In the genomic region with DNA sequence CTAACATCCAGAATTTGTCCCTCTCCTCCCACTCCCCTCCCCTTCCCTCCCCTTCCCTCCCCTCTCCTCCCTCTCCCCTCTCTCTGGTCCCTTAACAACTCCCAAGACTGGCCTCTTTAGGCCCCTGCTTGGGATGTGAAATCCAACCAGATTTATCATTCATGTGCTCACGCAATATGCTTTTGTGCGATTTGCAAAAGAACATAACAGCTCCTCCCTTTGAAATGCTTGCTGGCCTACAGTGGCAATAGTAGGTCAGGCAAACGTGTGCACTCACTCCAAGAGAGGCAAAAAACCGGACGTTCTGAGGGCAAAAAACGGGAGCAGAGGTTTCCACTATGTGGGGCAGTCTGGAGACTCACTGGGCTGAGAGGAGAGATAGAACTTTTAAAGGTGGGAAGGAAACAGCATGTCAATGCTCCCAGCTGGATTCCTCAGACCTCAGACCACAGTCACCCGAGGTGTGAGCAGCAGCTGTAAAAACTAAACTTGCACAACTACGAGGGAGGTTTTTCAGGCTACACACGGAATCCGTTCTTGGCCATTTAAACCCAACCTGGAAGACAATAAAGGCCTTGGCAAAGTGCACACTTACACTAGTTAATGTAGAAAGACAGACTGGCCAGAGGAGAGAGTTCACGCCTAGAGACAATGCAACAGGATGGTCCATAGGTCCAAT, we compare ENCODE assay signal across 8 mouse cellular contexts. TPM values are rescaled to one million over a fixed set of nuclear protein-coding genes. Genes with fewer than 3 reads are reported as not detected.
DNase-seq lines count a peak whose midpoint lies in the region; ATAC-seq and TF ChIP-seq lines count a peak whose summit lies in the region.

No protein-coding gene starts in this region.

- no peak for TF ChIP-seq POLR2A in kidney, adult 2 months (IDR thresholded peaks at IDR 0.05; ENCODE audit: low read depth, low read length)
- no peak for TF ChIP-seq POLR2A in bone marrow macrophage, adult 2 months (IDR thresholded peaks at IDR 0.05; ENCODE audit: borderline replicate concordance, low read depth, low read length)

- ATAC-seq in hindbrain, embryonic 16.5 days, result no peak; the same call in 1 of the 2 replicates
- ATAC-seq in midbrain, embryonic 13.5 days, result no peak

- H3K4me3 ChIP-seq in kidney, adult 2 months (ENCODE audit: insufficient read depth, low read depth, low read length), result peak overlapping the region; percentile 62
- peak overlapping the region; percentile 68 for H3K4me3 ChIP-seq in bone marrow macrophage, adult 2 months (ENCODE audit: insufficient read depth, low read length)
- peak overlapping the region; percentile 89 for H3K4me3 ChIP-seq in hindbrain, embryonic 16.5 days (ENCODE audit: low read length)
- H3K4me3 ChIP-seq in midbrain, embryonic 13.5 days (replicated peaks), result peak overlapping the region; percentile 74

- WGBS in kidney, adult 2 months, result 49% methylated on average over 11 of the region's 11 CpGs
- 27% methylated on average over 11 of the region's 11 CpGs for WGBS in hindbrain, embryonic 16.5 days
- WGBS in midbrain, embryonic 13.5 days, result 28% methylated on average over 11 of the region's 11 CpGs

- peak overlapping the region; percentile 98 for H3K4me2 ChIP-seq in hindbrain, embryonic 16.5 days (ENCODE audit: low read length)
- peak overlapping the region; percentile 95 for H3K4me2 ChIP-seq in midbrain, embryonic 13.5 days (replicated peaks)

- H3K4me1 ChIP-seq in kidney, adult 2 months (ENCODE audit: control insufficient read depth, insufficient read depth, low read length), result peaks cover 4% of the 10 kb centered on the region; the same call in 1 of the 2 replicates
- peaks cover 30% of the 10 kb centered on the region for H3K4me1 ChIP-seq in bone marrow macrophage, adult 2 months (ENCODE audit: control insufficient read depth, insufficient read depth, low read length)
- peaks cover 16% of the 10 kb centered on the region for H3K4me1 ChIP-seq in hindbrain, embryonic 16.5 days (ENCODE audit: control insufficient read depth, insufficient read depth, low read depth, low read length)
- peaks cover 26% of the 10 kb centered on the region for H3K4me1 ChIP-seq in midbrain, embryonic 13.5 days (replicated peaks)

- H3K27me3 ChIP-seq in kidney, adult 2 months (replicated peaks; ENCODE audit: control insufficient read depth, insufficient read depth, low read length), result no peaks in the 10 kb centered on the region
- H3K27me3 ChIP-seq in hindbrain, embryonic 16.5 days (replicated peaks; ENCODE audit: control insufficient read depth, insufficient read depth, low read length), result no peaks in the 10 kb centered on the region
- H3K27me3 ChIP-seq in midbrain, embryonic 13.5 days, result peaks cover 18% of the 10 kb centered on the region

- peak overlapping the region; percentile 83; the same call in 1 of the 2 replicates for H3K9ac ChIP-seq in hindbrain, embryonic 16.5 days (ENCODE audit: low read depth, low read length)
- peak overlapping the region; percentile 85; the same call in 1 of the 2 replicates for H3K9ac ChIP-seq in midbrain, embryonic 13.5 days (replicated peaks)

- no peak for TF ChIP-seq CTCF in kidney, adult 2 months (conservative IDR thresholded peaks at IDR 0.05; ENCODE audit: insufficient read depth, insufficient read length, low read depth, low read length)
- TF ChIP-seq CTCF in bone marrow macrophage, adult 2 months (IDR thresholded peaks at IDR 0.05; ENCODE audit: low read depth, low read length), result no peak

- 0 out of 2 replicates have a peak overlapping the region, but pooled peaks have one; percentile 11 for H3K27ac ChIP-seq in kidney, adult 2 months (ENCODE audit: insufficient read depth, low read depth, low read length)
- no peak overlapping the region for H3K27ac ChIP-seq in bone marrow macrophage, adult 2 months (ENCODE audit: insufficient read depth, low read depth, low read length)
- peak overlapping the region; percentile 11; the same call in 1 of the 2 replicates for H3K27ac ChIP-seq in hindbrain, embryonic 16.5 days (ENCODE audit: low read depth, low read length)
- H3K27ac ChIP-seq in midbrain, embryonic 13.5 days, result no peak overlapping the region

- no peak for DNase-seq in kidney, adult 2 months
- no peak for DNase-seq in kidney, adult 9 months
- DNase-seq in natural killer cell, adult 2 months (ENCODE audit: low spot score in 2 of 2), result no peak
- no peak for DNase-seq in thymus, postnatal 0 days (ENCODE audit: low spot score)
- DNase-seq in gastrocnemius, adult 18-20 months (ENCODE audit: low spot score), result no peak

- H3K36me3 ChIP-seq in kidney, adult 2 months (ENCODE audit: control insufficient read depth, insufficient read depth, low read length), result no peaks in the 10 kb centered on the region
- H3K36me3 ChIP-seq in hindbrain, embryonic 16.5 days (ENCODE audit: control insufficient read depth, insufficient read depth, low read length), result no peaks in the 10 kb centered on the region
- H3K36me3 ChIP-seq in midbrain, embryonic 13.5 days, result no peaks in the 10 kb centered on the region

- H3K9me3 ChIP-seq in hindbrain, embryonic 16.5 days (ENCODE audit: control insufficient read depth, low read length), result no peaks in the 10 kb centered on the region
- no peaks in the 10 kb centered on the region for H3K9me3 ChIP-seq in midbrain, embryonic 13.5 days

RNA-seq across cellular contexts. Expression of a gene that starts 0.6 kb away (rescaled TPM):
- polyA plus RNA-seq in kidney, adult 2 months (2012; rRNA removed), result 3.2 and 3.4 TPM in 2 replicates
- polyA plus RNA-seq in bone marrow macrophage, adult 2 months (2012; ENCODE audit: insufficient read depth, insufficient read length, missing spikeins), result 0.49 and 0.63 TPM in 2 replicates
- 1.2 and 2.1 TPM in 2 replicates for polyA plus RNA-seq in hindbrain, embryonic 16.5 days (2015; fragmentation: Nextera tagmentation; extraction: Ambion mirVana)
- 1.6 and 1.7 TPM in 2 replicates for polyA plus RNA-seq in midbrain, embryonic 13.5 days (2015; fragmentation: Nextera tagmentation; extraction: Ambion mirVana)
- polyA plus RNA-seq in thymus, postnatal 0 days (2015; fragmentation: Nextera tagmentation; extraction: Ambion mirVana), result 0.33 TPM in 2 replicates
- total RNA-seq in gastrocnemius, adult 18-20 months (2021), result 1 to 10 TPM in 1 of 2 experiments, under 1 TPM in 1; 0.71 to 1.1 TPM

RNA-seq across cellular contexts. Expression of a gene that starts 45.1 kb away (rescaled TPM):
- polyA plus RNA-seq in kidney, adult 2 months (2012; rRNA removed), result 9.4 and 10.1 TPM in 2 replicates
- polyA plus RNA-seq in bone marrow macrophage, adult 2 months (2012; ENCODE audit: insufficient read depth, insufficient read length, missing spikeins), result 4.8 and 6.6 TPM in 2 replicates
- 5.1 and 6.8 TPM in 2 replicates for polyA plus RNA-seq in hindbrain, embryonic 16.5 days (2015; fragmentation: Nextera tagmentation; extraction: Ambion mirVana)
- 6.8 and 7.6 TPM in 2 replicates for polyA plus RNA-seq in midbrain, embryonic 13.5 days (2015; fragmentation: Nextera tagmentation; extraction: Ambion mirVana)
- polyA plus RNA-seq in thymus, postnatal 0 days (2015; fragmentation: Nextera tagmentation; extraction: Ambion mirVana), result 9.0 and 12.3 TPM in 2 replicates
- total RNA-seq in gastrocnemius, adult 18-20 months (2021), result 1 to 10 TPM; 5.3 to 6.1 TPM

Comparison
In these comparisons a context has a peak if more than half of its experiments do, and no peak if none do; other contexts are left out.
1. H3K27ac ChIP-seq: peak in kidney, adult 2 months (single experiment) and hindbrain, embryonic 16.5 days (single experiment); none in bone marrow macrophage, adult 2 months (single experiment) and midbrain, embryonic 13.5 days (single experiment).
2. Peak in every context shown above with its lines, with median percentiles within 50 percentile points of each other: H3K4me3 ChIP-seq.